Mouse (Mus musculus) midbrain, embryonic 10.5 days (tissue): ENCODE measurements around the gene Btla. TPM values are rescaled to one million over a fixed set of nuclear protein-coding genes. Genes with fewer than 3 reads are reported as not detected.
A peak's percentile ranks its signal among the peaks of the same experiment; 100 is the strongest.

ENCODE experiments used
- DNase-seq: peaks from one replicate; pipeline ENCODE4 v3.0.0-alpha.2; 2017; ENCODE audit warnings: low spot score
- H3K27ac ChIP-seq: fragments of 300-500 bp; sonication (generic); replicated peaks from 2 replicates; pipeline ENCODE4 v1.5.1; 2016; ENCODE audit warnings: mild to moderate bottlenecking
- H3K27me3 ChIP-seq: fragments of 300-500 bp; sonication (generic); 2 replicates; pipeline ENCODE4 v1.6.1; 2016; ENCODE audit warnings: low read depth, mild to moderate bottlenecking; ENCODE audit not compliant: poor library complexity, severe bottlenecking
- H3K36me3 ChIP-seq: fragments of 300-500 bp; sonication (generic); 2 replicates; pipeline ENCODE4 v1.6.1; 2016; ENCODE audit warnings: mild to moderate bottlenecking, moderate library complexity
- H3K4me1 ChIP-seq: fragments of 300-500 bp; sonication (generic); 2 replicates; pipeline ENCODE4 v1.6.1; 2016
- H3K4me3 ChIP-seq: fragments of 300-500 bp; sonication (generic); 2 replicates; pipeline ENCODE4 v1.5.1; 2016; ENCODE audit warnings: mild to moderate bottlenecking, moderate library complexity
- H3K9me3 ChIP-seq: fragments of 300-500 bp; sonication (generic); replicated peaks from 2 replicates; pipeline ENCODE4 v1.6.1; 2016; ENCODE audit warnings: mild to moderate bottlenecking
- WGBS: fragments of 180-500 bp; shearing (Covaris S2); methylation state at CpG from one replicate; pipeline ENCODE4 v1.1.7; 2016; 5-methylcytosine and 5-hydroxymethylcytosine counted together
- polyA plus RNA-seq: library from polyadenylated mRNA; unstranded; fragments of >200 nt; fragmentation: Nextera tagmentation; extraction: Ambion mirVana; gene quantifications from 2 replicates; pipeline ENCODE4 v1.2.1, GENCODE M21; 2016

Btla gene
- polyA plus RNA-seq, result 0.72 and 0.73 TPM in 2 replicates

- DNase-seq, result no peak
- WGBS, result 37% methylated on average over 10 of the region's 10 CpGs
Observed at GRCm38 (mm10) chr16:45223648-45224388, at the start of gene Btla. Btla (plus strand) TSS chr16:45224315.

DNA sequence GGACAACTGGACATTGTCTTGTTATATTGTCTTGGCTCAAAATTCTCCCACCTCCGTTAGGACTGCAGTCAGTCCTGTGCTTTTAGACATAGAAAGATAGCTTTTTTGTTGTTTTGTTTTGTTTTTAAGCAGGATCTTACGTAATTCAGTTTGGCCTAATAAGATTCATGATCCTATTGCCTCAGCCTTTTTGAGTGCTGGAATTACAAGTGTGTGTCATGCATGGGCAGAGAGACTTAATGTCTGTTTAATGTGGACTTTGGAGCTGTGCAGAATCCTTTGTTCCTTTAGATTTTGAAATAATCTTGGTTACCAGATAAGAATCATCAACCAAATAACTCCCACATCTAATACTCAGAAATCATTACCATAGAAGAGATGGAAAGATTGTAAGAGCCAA is 45.6 kb upstream of the Btla start:
- peaks cover 14% of the 10 kb centered on the region for H3K36me3 ChIP-seq
- no peak for DNase-seq
- H3K4me3 ChIP-seq, result no peak overlapping the region
- no peak overlapping the region for H3K27ac ChIP-seq
- H3K27me3 ChIP-seq, result no peaks in the 10 kb centered on the region
- no peaks in the 10 kb centered on the region for H3K4me1 ChIP-seq
- H3K9me3 ChIP-seq, result no peaks in the 10 kb centered on the region
- 89% methylated on average over 2 of the region's 2 CpGs for WGBS

More at GRCm38 (mm10) chr16:45223648-45224388, at the start of gene Btla:
- 0 out of 2 replicates have a peak within 1 kb of the TSS, but pooled peaks have one; percentile 6 for H3K27ac ChIP-seq
- no peaks in the 10 kb centered on the region for H3K36me3 ChIP-seq
- H3K9me3 ChIP-seq, result no peaks in the 10 kb centered on the region
- no peak within 1 kb of the TSS for H3K4me3 ChIP-seq
- H3K27me3 ChIP-seq, result no peaks in the 10 kb centered on the region
- peaks cover 11% of the 10 kb centered on the region for H3K4me1 ChIP-seq

DNA sequence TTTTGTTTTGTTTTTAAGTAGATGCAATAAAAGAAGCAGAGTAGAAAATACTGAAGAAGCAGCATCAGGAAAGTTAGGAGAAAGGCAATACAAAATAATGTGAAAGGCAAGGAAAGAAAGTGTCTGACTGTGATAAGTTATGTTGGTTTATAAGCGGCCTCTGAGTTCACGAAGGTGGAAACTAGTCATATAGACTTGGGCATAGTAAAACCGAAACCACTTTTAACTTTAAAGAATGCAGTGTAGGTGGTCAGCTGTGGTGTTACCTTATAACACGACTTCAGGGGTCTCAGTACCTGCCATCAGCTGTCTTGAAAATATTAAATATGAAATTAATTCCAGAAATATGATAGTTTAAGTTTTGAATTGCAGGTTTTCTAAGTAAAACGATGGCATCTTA is 42.3 kb upstream of the Btla start:
- Histone ChIP-seq H3K27ac (no peak overlapping the region), H3K36me3 (peaks cover 33% of the 10 kb centered on the region), H3K4me1 (no peaks in the 10 kb centered on the region), H3K9me3 (no peaks in the 10 kb centered on the region), H3K27me3 (no peaks in the 10 kb centered on the region), H3K4me3 (no peak overlapping the region)
- 93% methylated on average over 5 of the region's 5 CpGs for WGBS
- no peak for DNase-seq

- Histone ChIP-seq H3K9me3 (no peaks in the 10 kb centered on the region), H3K4me3 (no peak overlapping the region), H3K27ac (no peak overlapping the region), H3K27me3 (no peaks in the 10 kb centered on the region), H3K4me1 (no peaks in the 10 kb centered on the region), H3K36me3 (peaks cover 8% of the 10 kb centered on the region; the same call in 1 of the 2 replicates)
- peak; percentile 71 for DNase-seq
- WGBS, result 8% methylated on average over 1 of the region's 1 CpGs
Observed at GRCm38 (mm10) chr16:45192613-45193012, 31.5 kb upstream of the Btla start.

GRCm38 (mm10) chr16:45196816-45197215 is 27.3 kb upstream of the Btla start:
- Histone ChIP-seq H3K27me3 (no peaks in the 10 kb centered on the region), H3K36me3 (no peaks in the 10 kb centered on the region), H3K9me3 (no peaks in the 10 kb centered on the region), H3K27ac (no peak overlapping the region), H3K4me3 (no peak overlapping the region), H3K4me1 (no peaks in the 10 kb centered on the region)
- 31% methylated on average over 6 of the region's 6 CpGs for WGBS
- peak; percentile 48 for DNase-seq

DNA sequence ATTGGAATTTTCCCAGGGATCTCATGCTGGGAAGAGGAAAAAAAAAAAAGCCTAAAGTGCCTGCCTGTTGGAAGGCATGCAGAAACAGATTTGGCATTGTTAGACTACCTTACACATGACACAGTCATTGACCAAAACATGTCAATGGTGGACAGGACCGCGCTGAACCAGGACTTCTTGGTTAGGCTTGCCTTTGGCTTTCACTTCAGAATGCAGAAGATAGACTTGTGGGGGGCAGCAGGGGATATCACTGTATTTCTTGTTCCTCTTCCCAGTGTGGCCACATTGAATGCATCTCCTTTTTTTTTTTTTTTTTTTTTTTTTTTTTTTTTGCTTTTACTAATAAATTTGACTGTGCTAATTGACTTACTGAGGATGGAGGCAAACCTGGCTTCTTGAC is 22.7 kb upstream of the Btla start:
- Histone ChIP-seq H3K27ac (no peak overlapping the region), H3K27me3 (no peaks in the 10 kb centered on the region), H3K4me3 (no peak overlapping the region), H3K36me3 (no peaks in the 10 kb centered on the region), H3K4me1 (no peaks in the 10 kb centered on the region), H3K9me3 (no peaks in the 10 kb centered on the region)
- WGBS, result 97% methylated on average over 2 of the region's 2 CpGs
- DNase-seq, result no peak

GRCm38 (mm10) chr16:45204438-45204837 is 19.7 kb upstream of the Btla start:
- Histone ChIP-seq H3K27me3 (no peaks in the 10 kb centered on the region), H3K9me3 (no peaks in the 10 kb centered on the region), H3K4me3 (no peak overlapping the region), H3K4me1 (no peaks in the 10 kb centered on the region), H3K27ac (no peak overlapping the region), H3K36me3 (no peaks in the 10 kb centered on the region)
- WGBS, result 93% methylated on average over 4 of the region's 4 CpGs
- no peak for DNase-seq

DNA sequence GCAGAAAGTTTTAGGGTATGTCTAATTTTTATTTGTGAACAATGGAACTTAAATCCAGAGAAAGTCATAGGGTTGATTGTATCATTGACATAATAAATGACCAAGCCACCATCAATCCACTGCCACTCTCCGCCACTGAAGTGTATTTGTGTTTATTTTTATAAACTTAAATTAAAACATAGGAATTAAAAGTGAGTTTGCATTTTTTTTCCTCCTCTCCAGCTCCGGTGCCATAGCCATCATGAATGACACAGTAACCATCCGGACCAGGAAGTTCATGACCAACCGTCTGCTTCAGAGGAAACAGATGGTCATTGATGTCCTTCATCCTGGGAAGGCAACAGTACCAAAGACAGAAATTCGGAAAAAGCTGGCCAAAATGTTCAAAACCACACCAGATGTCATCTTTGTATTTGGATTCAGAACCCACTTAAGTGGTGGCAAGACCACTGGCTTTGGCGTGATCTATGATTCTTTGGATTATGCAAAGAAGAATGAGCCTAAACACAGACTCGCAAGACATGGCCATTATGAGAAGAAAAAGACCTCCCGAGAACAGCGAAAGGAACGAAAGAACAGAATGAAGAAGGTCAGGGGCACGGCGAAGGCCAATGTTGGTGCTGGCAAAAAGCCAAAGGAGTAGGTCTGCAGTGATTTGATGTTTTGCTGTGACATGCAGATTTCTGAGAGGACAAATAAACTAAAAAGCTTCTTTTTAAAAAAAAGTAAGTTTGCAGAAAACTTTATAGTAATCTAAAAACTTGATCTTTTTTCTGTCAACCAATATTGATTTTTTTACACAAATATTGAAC is 19.1 kb upstream of the Btla start:
- H3K27me3 ChIP-seq, result no peaks in the 10 kb centered on the region
- H3K4me3 ChIP-seq, result no peak overlapping the region
- WGBS, result 92% methylated on average over 12 of the region's 12 CpGs
- no peaks in the 10 kb centered on the region for H3K9me3 ChIP-seq
- H3K4me1 ChIP-seq, result no peaks in the 10 kb centered on the region
- H3K36me3 ChIP-seq, result no peaks in the 10 kb centered on the region
- H3K27ac ChIP-seq, result no peak overlapping the region
- no peak for DNase-seq

DNA sequence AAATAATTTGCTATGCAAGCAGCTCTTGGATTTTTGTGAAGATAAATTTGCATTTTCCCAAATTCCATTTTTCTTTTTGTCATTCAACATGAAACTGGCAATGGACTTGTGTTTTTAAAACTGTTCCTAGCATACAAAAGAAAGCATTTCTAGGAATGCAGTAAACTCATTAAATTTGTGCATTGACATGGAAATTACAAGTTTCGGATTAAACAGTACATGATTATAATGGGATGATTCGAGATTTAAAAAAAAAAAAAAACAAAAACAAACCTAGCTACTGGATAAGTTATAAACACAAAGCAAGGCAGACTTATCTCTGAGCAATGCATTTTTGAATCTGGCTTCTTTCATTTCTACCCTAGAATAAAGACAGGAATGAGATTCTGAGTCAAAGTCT is 2.1 kb upstream of the Btla start:
- WGBS, result 73% methylated on average over 2 of the region's 2 CpGs
- Histone ChIP-seq H3K27ac (no peak overlapping the region), H3K9me3 (no peaks in the 10 kb centered on the region), H3K4me3 (no peak overlapping the region), H3K27me3 (no peaks in the 10 kb centered on the region), H3K36me3 (no peaks in the 10 kb centered on the region), H3K4me1 (peaks cover 19% of the 10 kb centered on the region)
- DNase-seq, result no peak

- 94% methylated on average over 3 of the region's 3 CpGs for WGBS
- H3K9me3 ChIP-seq, result no peaks in the 10 kb centered on the region
- no peak for DNase-seq
- H3K27ac ChIP-seq, result no peak overlapping the region
- no peaks in the 10 kb centered on the region for H3K36me3 ChIP-seq
- no peaks in the 10 kb centered on the region for H3K27me3 ChIP-seq
- no peak overlapping the region for H3K4me3 ChIP-seq
- peaks cover 11% of the 10 kb centered on the region for H3K4me1 ChIP-seq
Observed at GRCm38 (mm10) chr16:45222771-45223170, 1.3 kb upstream of the Btla start.

DNA sequence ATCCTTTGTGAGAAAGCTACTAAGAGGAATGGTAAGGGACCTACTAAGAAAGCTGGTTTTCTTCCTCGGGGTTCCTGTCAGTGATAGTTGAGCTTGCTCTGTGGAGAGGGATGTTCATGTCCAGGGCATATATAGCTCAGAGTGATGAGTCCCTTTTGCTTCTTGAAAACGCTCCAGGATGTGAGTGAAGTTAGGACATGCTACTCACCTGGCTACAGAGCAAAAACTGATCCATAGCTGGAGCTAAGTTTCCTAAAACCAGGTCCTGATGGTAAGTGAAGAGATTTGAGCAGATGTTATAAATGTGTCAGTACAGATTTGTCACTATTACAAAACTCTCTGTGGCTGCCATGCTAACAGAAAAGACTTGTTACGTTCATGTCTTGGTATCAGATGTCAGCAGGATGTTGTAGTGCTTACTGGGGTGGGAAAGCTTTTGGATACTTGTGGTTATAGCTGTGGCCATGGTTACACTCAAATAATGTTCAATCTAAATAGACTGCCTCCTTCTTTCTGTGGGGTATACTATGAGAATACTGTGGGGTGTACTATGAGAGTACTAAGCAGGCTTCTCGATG is 405 bp downstream of the Btla start:
- DNase-seq, result no peak
- no peaks in the 10 kb centered on the region for H3K36me3 ChIP-seq
- no peak overlapping the region for H3K27ac ChIP-seq
- no peaks in the 10 kb centered on the region for H3K9me3 ChIP-seq
- H3K27me3 ChIP-seq, result no peaks in the 10 kb centered on the region
- no peak overlapping the region for H3K4me3 ChIP-seq
- peaks cover 11% of the 10 kb centered on the region for H3K4me1 ChIP-seq
- 62% methylated on average over 4 of the region's 4 CpGs for WGBS

DNA sequence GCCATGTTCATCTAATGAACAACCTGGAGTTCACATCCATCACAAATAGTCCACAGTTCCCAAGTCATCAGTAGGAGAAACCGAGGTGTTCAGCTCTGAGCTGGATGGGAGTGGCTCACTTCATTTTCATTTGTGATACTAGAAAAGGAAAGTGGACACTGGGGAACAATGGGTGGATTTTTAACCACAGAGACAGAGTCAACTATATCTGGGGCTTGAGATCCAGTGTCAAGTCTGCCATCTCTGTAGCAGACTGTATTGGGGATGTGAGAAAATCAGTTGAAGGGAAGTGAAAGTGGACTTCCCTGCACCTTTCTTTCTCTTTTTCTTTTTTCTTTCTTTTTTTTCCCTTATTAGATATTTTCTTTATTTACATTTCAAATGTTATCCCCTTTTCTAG is 2.9 kb downstream of the Btla start:
- Histone ChIP-seq H3K27ac (no peak overlapping the region), H3K4me1 (peaks cover 11% of the 10 kb centered on the region), H3K9me3 (no peaks in the 10 kb centered on the region), H3K27me3 (no peaks in the 10 kb centered on the region), H3K4me3 (no peak overlapping the region), H3K36me3 (no peaks in the 10 kb centered on the region)
- 84% methylated on average over 1 of the region's 1 CpGs for WGBS
- DNase-seq, result no peak

GRCm38 (mm10) chr16:45231296-45231695 is 7.2 kb downstream of the Btla start:
- Histone ChIP-seq H3K27ac (no peak overlapping the region), H3K36me3 (no peaks in the 10 kb centered on the region), H3K9me3 (no peaks in the 10 kb centered on the region), H3K27me3 (no peaks in the 10 kb centered on the region), H3K4me3 (no peak overlapping the region), H3K4me1 (no peaks in the 10 kb centered on the region)
- DNase-seq, result no peak
- 85% methylated on average over 1 of the region's 1 CpGs for WGBS
